Mouse (Mus musculus) megakaryocyte progenitor cell, adult 5-6 weeks (primary cell): ENCODE results near the gene Gm49361. TPM values are rescaled to one million over a fixed set of nuclear protein-coding genes. Genes with fewer than 3 reads are reported as not detected.

ENCODE experiments used
- ATAC-seq: replicated peaks from 2 replicates; pipeline ENCODE4 v1.8.0; 2016; ENCODE audit warnings: mild to moderate bottlenecking, moderate TSS enrichment, inconsistent platforms; ENCODE audit not compliant: poor library complexity
- total RNA-seq, 2 experiments: library from RNA; stranded (forward) in 1 of 2; stranded (reverse) in 1 of 2; fragments of 157-497, 149-512 nt in 1 of 2; fragments of 200-1000 nt in 1 of 2; gene quantifications; 2 replicates each; pipeline versions ENCODE4 v1.2.3 to v1.2.4; 2015 to 2017

Gm49361 gene
- total RNA-seq, 2 experiments from 2014 or later: not detected

DNA sequence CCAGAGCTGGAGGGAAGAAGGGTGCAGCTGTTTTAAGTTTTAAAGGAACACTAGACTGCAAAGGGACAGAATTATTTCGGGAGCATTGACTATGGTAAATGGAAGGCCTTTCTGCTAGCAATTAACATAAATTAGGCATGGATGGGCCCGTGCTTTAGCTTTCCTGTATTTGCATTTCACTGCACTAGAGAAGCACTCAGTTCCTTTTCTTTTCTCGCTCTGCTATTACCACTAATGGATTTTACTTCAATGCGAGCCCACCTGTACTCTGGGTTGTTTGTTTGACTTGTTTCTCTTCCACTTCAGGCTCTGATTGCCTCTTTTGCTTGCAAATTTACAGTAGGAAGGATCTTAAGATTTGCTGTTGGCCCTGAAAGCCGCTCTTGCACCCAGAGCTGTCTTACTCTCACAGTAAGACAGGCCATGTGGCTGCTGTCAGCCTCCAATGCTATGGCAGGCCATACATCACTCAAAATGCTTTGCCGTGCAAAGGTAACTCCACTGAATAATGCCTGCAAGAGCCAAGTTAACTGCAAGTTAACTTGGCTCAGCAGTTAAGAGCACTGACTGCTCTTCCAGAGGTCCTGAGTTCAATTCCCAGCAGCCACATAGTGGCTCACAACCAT, 13.1 kb downstream of the Gm49361 start:
- no peak for ATAC-seq

DNA sequence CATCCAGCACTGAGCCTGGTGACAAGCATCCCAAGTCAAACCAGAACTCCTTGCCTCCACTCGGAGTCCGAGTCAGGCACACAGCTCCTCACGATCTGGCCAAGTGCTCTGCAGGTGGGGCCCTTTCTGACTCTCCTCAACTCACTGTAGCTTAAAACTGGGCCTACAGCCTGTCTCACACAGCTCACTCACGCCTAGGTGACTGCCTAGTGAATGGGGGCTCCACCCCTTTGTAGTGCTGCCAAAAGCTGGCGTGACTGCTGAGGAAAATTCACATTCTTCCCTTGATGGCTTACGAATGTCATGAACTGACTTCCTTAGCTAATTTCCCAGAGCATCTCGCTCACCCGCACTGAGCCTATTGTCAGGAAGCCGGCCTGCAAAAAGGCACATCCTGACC, 15.4 kb downstream of the Gm49361 start:
- ATAC-seq: peak; percentile 25; the same call in 1 of the 2 replicates

GRCm38 (mm10) chr14:57729975-57730499, 15.9 kb downstream of the Gm49361 start:
- ATAC-seq: peak; percentile 91

DNA sequence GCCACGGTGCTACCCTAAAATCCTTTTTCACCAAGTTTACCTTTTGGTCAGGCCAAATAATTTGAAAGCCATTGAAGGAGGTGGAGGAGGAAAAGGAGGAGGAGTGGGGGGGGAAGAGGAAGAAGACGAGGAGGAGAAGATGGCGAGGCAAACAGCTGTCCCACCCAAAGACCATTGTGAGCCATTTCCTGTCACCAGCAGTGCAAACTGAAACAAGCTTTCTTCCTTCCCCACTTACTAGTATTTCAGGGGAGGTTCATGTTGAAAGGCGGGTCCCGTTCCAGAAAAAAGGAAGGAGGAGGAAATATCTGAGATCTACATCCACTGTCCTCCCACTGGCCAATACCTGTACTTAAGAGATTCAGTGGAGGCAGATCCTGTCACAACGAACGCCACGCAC, 16.5 kb downstream of the Gm49361 start:
- ATAC-seq: peak; percentile 45

- no peak for ATAC-seq
These were observed 19.7 kb downstream of the Gm49361 start for GRCm38 (mm10) chr14:57726172-57726571.

GRCm38 (mm10) chr14:57724473-57724872, 21.4 kb downstream of the Gm49361 start:
- ATAC-seq: no peak

- peak; percentile 41; the same call in 1 of the 2 replicates for ATAC-seq
These were observed 27.7 kb downstream of the Gm49361 start for GRCm38 (mm10) chr14:57718245-57718644.

GRCm38 (mm10) chr14:57716601-57717245, 29.2 kb downstream of the Gm49361 start:
- no peak for ATAC-seq

DNA sequence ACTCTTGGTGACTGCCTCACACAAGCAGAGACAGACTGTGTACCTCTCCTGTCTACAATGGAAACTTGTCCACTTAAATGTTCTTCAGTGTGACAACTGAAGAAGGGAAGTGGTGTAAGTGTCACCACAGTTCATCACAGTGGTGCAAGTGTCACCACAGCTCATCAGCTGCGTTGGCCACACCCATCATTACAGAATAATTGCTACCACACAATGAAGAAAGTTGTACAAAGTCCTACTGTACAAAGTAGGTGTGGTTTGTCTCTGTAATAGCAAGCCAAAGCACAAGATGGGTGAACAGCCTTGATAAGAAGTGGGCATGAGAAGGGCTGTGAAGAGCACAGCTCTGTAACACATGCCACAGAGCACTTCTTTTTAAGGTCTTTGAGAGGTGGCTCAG, 33.0 kb downstream of the Gm49361 start:
- ATAC-seq: peak; percentile 92

- ATAC-seq: no peak
These were observed 34.8 kb downstream of the Gm49361 start for GRCm38 (mm10) chr14:57711059-57711458.

- ATAC-seq: no peak
These were observed 36.7 kb downstream of the Gm49361 start for GRCm38 (mm10) chr14:57709171-57709570.

GRCm38 (mm10) chr14:57708580-57708979, 37.3 kb downstream of the Gm49361 start:
- no peak for ATAC-seq

- 0 out of 2 replicates have a peak, but pooled peaks have one; percentile 27 for ATAC-seq
These were observed 38.6 kb downstream of the Gm49361 start for GRCm38 (mm10) chr14:57707100-57707893.

GRCm38 (mm10) chr14:57706760-57707099, 39.2 kb downstream of the Gm49361 start:
- ATAC-seq: no peak

GRCm38 (mm10) chr14:57705759-57706158, 40.1 kb downstream of the Gm49361 start:
- no peak for ATAC-seq

- no peak for ATAC-seq
These were observed 40.8 kb downstream of the Gm49361 start for GRCm38 (mm10) chr14:57705075-57705474.

GRCm38 (mm10) chr14:57701915-57702477, 43.9 kb downstream of the Gm49361 start:
- no peak for ATAC-seq

- no peak for ATAC-seq
These were observed 46.4 kb downstream of the Gm49361 start for GRCm38 (mm10) chr14:57699461-57699970.

DNA sequence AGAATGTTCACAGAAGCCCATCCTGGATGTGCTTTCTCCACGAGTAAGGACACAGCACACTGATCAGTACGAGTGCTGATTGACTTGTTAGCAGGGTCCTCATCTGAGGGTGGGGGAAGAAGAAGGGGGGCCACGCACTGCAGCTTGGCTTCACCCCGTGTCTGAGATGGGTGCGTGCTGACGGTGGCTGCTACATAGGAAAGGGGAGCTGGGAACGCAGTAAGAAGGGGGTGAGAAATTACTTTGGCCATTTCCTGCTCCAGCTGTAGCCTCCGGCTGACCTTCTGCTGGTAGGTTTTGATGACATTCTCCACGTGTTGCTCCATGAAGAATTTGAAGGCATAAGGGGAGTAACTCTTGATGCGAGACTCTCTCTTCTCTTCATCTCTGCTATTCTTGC, 46.9 kb downstream of the Gm49361 start:
- ATAC-seq: no peak

- no peak for ATAC-seq
These were observed 49.8 kb downstream of the Gm49361 start for GRCm38 (mm10) chr14:57696066-57696465.

DNA sequence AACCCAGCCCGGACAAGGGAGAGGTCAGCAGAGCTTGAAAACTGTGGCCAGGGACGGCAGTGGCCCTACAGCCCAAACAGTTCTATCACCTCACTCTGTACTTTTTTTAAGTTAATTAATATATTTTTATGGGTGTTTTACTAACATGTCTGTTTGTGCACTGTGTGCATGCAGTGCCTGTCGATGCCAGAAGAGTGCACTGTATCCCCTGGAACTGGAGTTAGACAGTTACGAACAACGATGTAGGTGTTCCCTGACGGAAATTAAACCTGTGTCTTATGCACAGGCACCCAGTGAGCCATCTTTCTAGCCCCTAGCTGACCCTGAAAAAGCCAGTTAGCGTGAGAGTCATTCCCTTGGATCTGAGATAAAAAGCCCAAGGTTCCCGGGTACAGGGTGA, 50.4 kb downstream of the Gm49361 start:
- no peak for ATAC-seq
